Mouse (Mus musculus): ENCODE data around the gene Olfr1361. TPM values are rescaled to one million over a fixed set of nuclear protein-coding genes. Genes with fewer than 3 reads are reported as not detected.

Olfr1361 gene
- not detected in 2 replicates for polyA plus RNA-seq (2021; fragmentation: Nextera tagmentation)
- long read RNA-seq, experiment 1 = 0 reads
- long read RNA-seq, experiment 2 = 0 reads

DNA sequence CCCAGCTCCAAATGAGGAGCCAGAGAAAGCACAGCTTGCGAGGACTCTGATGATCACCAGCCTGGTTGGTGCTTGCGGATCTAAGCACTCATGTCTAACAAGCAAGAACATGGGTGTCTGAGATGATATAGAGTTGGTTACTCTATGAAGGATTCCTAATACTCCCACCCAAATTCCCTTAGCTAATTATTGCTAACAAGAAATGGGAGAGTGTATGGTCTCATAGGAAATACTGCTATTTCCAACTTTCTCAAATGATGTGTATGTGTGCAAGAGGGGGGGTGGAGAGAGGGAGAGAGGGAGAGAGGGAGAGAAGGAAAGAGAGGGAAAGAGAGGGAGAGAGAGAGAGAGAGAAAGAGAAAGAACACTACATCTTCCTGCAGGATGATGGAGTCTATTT is at the start of gene Olfr1361:
Gene Olfr1361, minus strand, starts transcription at position 101 of the 400 bp plus-strand sequence.

DNA sequence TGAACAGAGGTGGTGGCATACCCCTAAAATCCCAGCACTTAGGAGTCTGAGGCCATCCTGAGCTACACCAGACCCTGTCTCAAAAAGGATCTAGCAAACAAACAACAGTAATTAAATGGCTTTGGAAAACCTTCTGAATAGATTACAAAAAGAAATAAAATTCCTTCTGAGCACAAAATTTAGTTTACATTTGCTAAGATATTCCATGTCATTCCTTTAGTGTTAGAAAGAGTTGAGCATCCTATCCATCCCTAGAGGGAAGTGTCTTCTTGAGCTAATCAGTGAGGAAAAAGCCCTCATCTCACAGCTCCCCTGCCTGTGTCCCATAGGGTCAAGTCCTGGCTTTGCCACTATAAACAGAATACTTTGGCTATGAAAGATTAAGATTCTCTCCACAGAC is 34.6 kb upstream of the Olfr1361 start, which contains the start of gene Olfr1359:
Gene Olfr1359, plus strand, starts transcription at position 301 of the 400 bp plus-strand sequence.

GRCm38 (mm10) chr13:21677305-21677704 is 14.1 kb upstream of the Olfr1361 start, which contains the start of gene Olfr1360:
Gene Olfr1360, minus strand, starts transcription at chr13:21677405.

GRCm38 (mm10) chr13:21642418-21642817 is 20.8 kb downstream of the Olfr1361 start, which contains the start of gene Olfr11:
Gene Olfr11, minus strand, starts transcription at chr13:21642518.

DNA sequence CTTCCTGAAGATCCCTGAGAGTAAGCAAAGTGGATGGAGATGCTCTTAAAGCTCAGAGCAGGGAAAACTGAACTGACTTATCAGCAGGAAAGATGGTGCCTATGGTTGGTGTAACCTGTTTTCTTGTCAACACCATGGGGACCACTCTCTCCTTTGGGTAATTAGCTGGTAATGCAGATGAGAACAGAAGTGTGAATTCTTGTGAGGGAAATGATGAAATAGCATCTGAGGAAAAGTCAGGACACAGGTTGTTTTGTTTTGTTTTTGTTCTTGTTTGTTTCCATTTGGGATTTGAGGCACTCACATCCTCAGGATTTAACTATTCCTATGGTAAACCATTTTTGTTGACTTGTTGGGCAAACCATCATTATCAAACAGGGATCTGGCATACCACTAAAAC is 49.3 kb downstream of the Olfr1361 start, which contains the start of gene Olfr1362:
Gene Olfr1362, minus strand, starts transcription at position 101 of the 400 bp plus-strand sequence.

Other genes with a start within 250 kb of the Olfr1361 start
- gene Pgbd1, start 222.3 kb downstream of the Olfr1361 start, polyA plus RNA-seq (2021; fragmentation: Nextera tagmentation) = 1.2 TPM in 2 replicates
- 52.8 and 74.6 TPM in 2 replicates for gene Zscan26, start 209.7 kb downstream of the Olfr1361 start, polyA plus RNA-seq (2021; fragmentation: Nextera tagmentation)
- gene Nkapl, start 194.9 kb downstream of the Olfr1361 start, polyA plus RNA-seq (2021; fragmentation: Nextera tagmentation) = 1.5 TPM in 2 replicates
- gene Zkscan4, start 184.5 kb downstream of the Olfr1361 start, polyA plus RNA-seq (2021; fragmentation: Nextera tagmentation) = 3.1 and 3.4 TPM in 2 replicates
- 3.9 TPM in 1 of 2 replicates, not detected in the other for gene Gm10065, start 183.9 kb downstream of the Olfr1361 start, polyA plus RNA-seq (2021; fragmentation: Nextera tagmentation)
- 1.5 and 2.0 TPM in 2 replicates for gene AK157302, start 168.2 kb downstream of the Olfr1361 start, polyA plus RNA-seq (2021; fragmentation: Nextera tagmentation)
- gene Gm11273, start 162.0 kb downstream of the Olfr1361 start, polyA plus RNA-seq (2021; fragmentation: Nextera tagmentation) = 13.2 and 14.1 TPM in 2 replicates
- 3.0 and 3.3 TPM in 2 replicates for gene Zkscan8, start 132.3 kb downstream of the Olfr1361 start, polyA plus RNA-seq (2021; fragmentation: Nextera tagmentation)
- 0.09 TPM in 1 of 2 replicates, not detected in the other for gene Olfr1366, start 120.6 kb downstream of the Olfr1361 start, polyA plus RNA-seq (2021; fragmentation: Nextera tagmentation)
- 0.06 TPM in 1 of 2 replicates, not detected in the other for gene Olfr1535, start 103.5 kb downstream of the Olfr1361 start, polyA plus RNA-seq (2021; fragmentation: Nextera tagmentation)
- not detected in 2 replicates for gene Olfr1364, start 81.6 kb downstream of the Olfr1361 start, polyA plus RNA-seq (2021; fragmentation: Nextera tagmentation)
- not detected in 2 replicates for gene Olfr1362, start 49.4 kb downstream of the Olfr1361 start, polyA plus RNA-seq (2021; fragmentation: Nextera tagmentation)
- gene Olfr11, start 20.9 kb downstream of the Olfr1361 start, polyA plus RNA-seq (2021; fragmentation: Nextera tagmentation) = not detected in 2 replicates
- gene Olfr1360, start 14.0 kb upstream of the Olfr1361 start, polyA plus RNA-seq (2021; fragmentation: Nextera tagmentation) = not detected in 2 replicates
- not detected in 2 replicates for gene Olfr1359, start 34.7 kb upstream of the Olfr1361 start, polyA plus RNA-seq (2021; fragmentation: Nextera tagmentation)
- gene Hist1h2bl, start 52.8 kb upstream of the Olfr1361 start, polyA plus RNA-seq (2021; fragmentation: Nextera tagmentation) = not detected in 2 replicates
- not detected in 2 replicates for gene Hist1h2ai, start 53.0 kb upstream of the Olfr1361 start, polyA plus RNA-seq (2021; fragmentation: Nextera tagmentation)
- not detected in 2 replicates for gene Hist1h3h, start 54.3 kb upstream of the Olfr1361 start, polyA plus RNA-seq (2021; fragmentation: Nextera tagmentation)
- not detected in 2 replicates for gene Hist1h2bm, start 58.7 kb upstream of the Olfr1361 start, polyA plus RNA-seq (2021; fragmentation: Nextera tagmentation)
- gene Hist1h4j, start 71.7 kb upstream of the Olfr1361 start, polyA plus RNA-seq (2021; fragmentation: Nextera tagmentation) = 0.83 and 0.92 TPM in 2 replicates
- 0.70 and 3.0 TPM in 2 replicates for gene Hist1h4k, start 87.1 kb upstream of the Olfr1361 start, polyA plus RNA-seq (2021; fragmentation: Nextera tagmentation)
- gene Hist1h2ak, start 90.4 kb upstream of the Olfr1361 start, polyA plus RNA-seq (2021; fragmentation: Nextera tagmentation) = 1.8 TPM in 1 of 2 replicates, not detected in the other
- gene Hist1h2bn, start 90.7 kb upstream of the Olfr1361 start, polyA plus RNA-seq (2021; fragmentation: Nextera tagmentation) = 1.0 and 2.3 TPM in 2 replicates
- gene Hist1h1b, start 117.2 kb upstream of the Olfr1361 start, polyA plus RNA-seq (2021; fragmentation: Nextera tagmentation) = 0.59 and 0.97 TPM in 2 replicates
- gene Hist1h3i, start 120.0 kb upstream of the Olfr1361 start, polyA plus RNA-seq (2021; fragmentation: Nextera tagmentation) = 1.7 and 2.9 TPM in 2 replicates
- gene Hist1h2an, start 123.8 kb upstream of the Olfr1361 start, polyA plus RNA-seq (2021; fragmentation: Nextera tagmentation) = 2.4 TPM in 1 of 2 replicates, not detected in the other
- not detected in 2 replicates for gene Hist1h2bp, start 124.1 kb upstream of the Olfr1361 start, polyA plus RNA-seq (2021; fragmentation: Nextera tagmentation)
- gene Hist1h2bq, start 146.8 kb upstream of the Olfr1361 start, polyA plus RNA-seq (2021; fragmentation: Nextera tagmentation) = 0.40 and 1.2 TPM in 2 replicates
- not detected in 2 replicates for gene Hist1h2ao, start 147.1 kb upstream of the Olfr1361 start, polyA plus RNA-seq (2021; fragmentation: Nextera tagmentation)
- gene Hist1h4m, start 148.4 kb upstream of the Olfr1361 start, polyA plus RNA-seq (2021; fragmentation: Nextera tagmentation) = 1.8 and 3.3 TPM in 2 replicates
- gene Hist1h4n, start 168.8 kb upstream of the Olfr1361 start, polyA plus RNA-seq (2021; fragmentation: Nextera tagmentation) = 0.64 and 2.7 TPM in 2 replicates
- 68.6 TPM in 2 replicates for gene Hist1h2ap, start 170.1 kb upstream of the Olfr1361 start, polyA plus RNA-seq (2021; fragmentation: Nextera tagmentation)
- not detected in 2 replicates for gene Hist1h2br, start 170.4 kb upstream of the Olfr1361 start, polyA plus RNA-seq (2021; fragmentation: Nextera tagmentation)

Measured in left cerebral cortex, adult 6 months (tissue).